Mouse (Mus musculus) heart, embryonic 12.5 days (tissue): ENCODE results near the gene Rai1. TPM values are rescaled to one million over a fixed set of nuclear protein-coding genes. Genes with fewer than 3 reads are reported as not detected.
A peak's percentile ranks its signal among the peaks of the same experiment; 100 is the strongest.

Experiments
- ATAC-seq: fragments of 200-750 bp; cut with Nextera tagmentation; 2 replicates; pipeline ENCODE4 v1.8.0; 2017; ENCODE audit warnings: moderate TSS enrichment, moderate library complexity; ENCODE audit not compliant: insufficient number of reproducible peaks, low FRiP score
- H3K27ac ChIP-seq: fragments of 300-500 bp; sonication (generic); 2 replicates; pipeline ENCODE4 v1.5.1; 2016; ENCODE audit warnings: mild to moderate bottlenecking, moderate library complexity; ENCODE audit not compliant: poor library complexity, severe bottlenecking
- H3K27me3 ChIP-seq: fragments of 300-500 bp; sonication (generic); replicated peaks from 2 replicates; pipeline ENCODE4 v1.6.1; 2016; ENCODE audit warnings: mild to moderate bottlenecking, moderate library complexity
- H3K36me3 ChIP-seq: fragments of 300-500 bp; sonication (generic); 2 replicates; pipeline ENCODE4 v1.6.1; 2016; ENCODE audit warnings: mild to moderate bottlenecking, moderate library complexity
- H3K4me1 ChIP-seq: fragments of 300-500 bp; sonication (generic); replicated peaks from 2 replicates; pipeline ENCODE4 v1.6.1; 2016; ENCODE audit warnings: mild to moderate bottlenecking
- H3K4me2 ChIP-seq: fragments of 300-500 bp; sonication (generic); 2 replicates; pipeline ENCODE4 v1.6.1; 2016; ENCODE audit warnings: mild to moderate bottlenecking, moderate library complexity
- H3K4me3 ChIP-seq: fragments of 300-500 bp; sonication (generic); 2 replicates; pipeline ENCODE4 v1.5.1; 2016; ENCODE audit warnings: mild to moderate bottlenecking
- H3K9ac ChIP-seq: fragments of 300-500 bp; sonication (generic); 2 replicates; pipeline ENCODE4 v1.6.1; 2016; ENCODE audit warnings: mild to moderate bottlenecking, moderate library complexity
- H3K9me3 ChIP-seq: fragments of 300-500 bp; sonication (generic); replicated peaks from 2 replicates; pipeline ENCODE4 v1.6.1; 2016; ENCODE audit warnings: mild to moderate bottlenecking, moderate library complexity
- WGBS: fragments of 180-500 bp; shearing (Covaris S2); methylation state at CpG from one replicate; pipeline ENCODE4 v1.1.7; 2016; 5-methylcytosine and 5-hydroxymethylcytosine counted together
- polyA plus RNA-seq: library from polyadenylated mRNA; unstranded; fragments of >200 nt; fragmentation: Nextera tagmentation; extraction: Ambion mirVana; gene quantifications from 2 replicates; pipeline ENCODE4 v1.2.1, GENCODE M21; 2016

Gene Rai1
- polyA plus RNA-seq, 1 experiment from 2014 or later = 22.2 TPM

DNA sequence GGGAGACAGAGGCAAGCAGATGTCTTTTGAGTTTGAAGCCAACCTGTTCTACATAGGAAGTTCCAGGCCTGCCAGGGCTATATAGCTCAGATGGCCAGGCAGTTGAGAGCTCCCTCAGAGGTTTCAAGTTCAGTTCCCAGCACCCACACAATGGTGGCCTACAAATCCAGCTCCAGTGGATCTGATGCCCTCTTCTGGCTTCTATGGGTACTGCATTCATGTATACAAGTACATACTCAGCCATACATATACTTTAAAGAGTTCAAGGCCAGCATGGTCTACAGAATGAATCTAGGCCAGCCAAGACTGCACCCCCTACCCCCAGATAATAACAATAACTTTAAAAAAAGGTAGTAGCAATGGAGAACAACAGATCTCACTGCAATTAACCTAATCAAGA is 90.3 kb downstream of the Rai1 start:
- H3K9ac ChIP-seq = no peak overlapping the region
- no peak overlapping the region for H3K27ac ChIP-seq
- peaks cover 10% of the 10 kb centered on the region for H3K9me3 ChIP-seq
- no peak overlapping the region for H3K4me3 ChIP-seq
- no peaks in the 10 kb centered on the region for H3K27me3 ChIP-seq
- peaks cover 28% of the 10 kb centered on the region for H3K4me1 ChIP-seq
- H3K36me3 ChIP-seq = peaks cover 92% of the 10 kb centered on the region
- H3K4me2 ChIP-seq = no peak overlapping the region
- no peak for ATAC-seq

DNA sequence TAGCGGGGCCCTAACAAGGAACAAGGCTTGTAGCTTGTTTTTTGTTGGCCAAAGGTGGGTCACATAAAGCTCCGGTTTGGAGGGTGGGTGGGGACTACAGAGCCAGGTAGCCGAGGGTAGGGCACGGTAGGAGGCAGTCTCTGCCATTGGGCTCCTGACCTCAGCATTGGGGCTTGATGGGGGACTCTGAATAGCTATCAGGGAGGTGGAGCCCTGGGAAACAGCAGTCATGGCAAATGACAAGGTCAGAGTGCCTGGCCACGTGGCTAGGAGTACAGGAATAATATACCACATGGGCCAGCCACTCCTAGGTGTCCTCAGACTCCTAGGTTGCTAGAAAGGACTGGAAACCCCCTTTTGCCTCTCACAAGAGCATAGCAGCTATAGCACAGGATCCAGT is 91.5 kb downstream of the Rai1 start:
- Histone ChIP-seq H3K36me3 (peaks cover 92% of the 10 kb centered on the region), H3K27me3 (no peaks in the 10 kb centered on the region), H3K4me2 (no peak overlapping the region), H3K27ac (0 out of 2 replicates have a peak overlapping the region, but pooled peaks have one; percentile 14), H3K9ac (no peak overlapping the region), H3K4me3 (no peak overlapping the region), H3K4me1 (peaks cover 27% of the 10 kb centered on the region), H3K9me3 (peaks cover 10% of the 10 kb centered on the region)
- ATAC-seq = no peak
- 81% methylated on average over 5 of the region's 5 CpGs for WGBS

DNA sequence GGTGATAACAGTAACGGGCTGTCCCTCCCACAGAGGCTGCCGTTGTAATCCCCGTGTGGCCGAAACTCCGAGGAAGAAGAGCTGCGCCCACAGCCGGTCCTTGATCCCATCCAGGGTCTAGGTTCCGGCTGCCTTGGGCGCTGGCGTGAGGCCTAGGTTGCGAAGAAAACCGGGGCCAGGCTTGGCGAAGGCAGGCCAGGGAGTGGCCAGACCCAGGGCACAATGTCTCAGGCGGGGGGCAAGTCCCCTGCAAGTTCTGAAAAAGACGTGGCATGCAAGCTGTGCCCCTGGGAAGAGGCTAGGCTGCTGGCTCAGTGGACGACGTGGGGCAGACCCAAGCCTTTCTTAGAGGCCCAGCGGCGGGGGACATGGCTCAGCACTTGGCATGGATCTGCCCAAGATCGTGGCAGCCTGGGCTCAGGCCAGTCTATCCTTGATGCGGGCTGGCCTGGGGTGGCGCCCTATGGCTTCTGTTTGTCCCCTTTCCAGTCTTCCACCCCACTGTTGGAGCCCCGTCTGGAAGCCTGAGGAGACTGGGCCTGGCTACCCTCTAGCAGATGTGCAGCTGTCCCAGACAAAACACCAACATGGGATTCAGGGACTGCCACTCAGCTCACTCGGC is 93.3 kb downstream of the Rai1 start:
- H3K36me3 ChIP-seq = peaks cover 93% of the 10 kb centered on the region
- no peak overlapping the region for H3K4me3 ChIP-seq
- no peak overlapping the region for H3K27ac ChIP-seq
- H3K27me3 ChIP-seq = no peaks in the 10 kb centered on the region
- no peak for ATAC-seq
- peaks cover 18% of the 10 kb centered on the region for H3K4me1 ChIP-seq
- H3K9ac ChIP-seq = no peak overlapping the region
- WGBS = 82% methylated on average over 24 of the region's 24 CpGs
- no peak overlapping the region for H3K4me2 ChIP-seq
- H3K9me3 ChIP-seq = peaks cover 10% of the 10 kb centered on the region

DNA sequence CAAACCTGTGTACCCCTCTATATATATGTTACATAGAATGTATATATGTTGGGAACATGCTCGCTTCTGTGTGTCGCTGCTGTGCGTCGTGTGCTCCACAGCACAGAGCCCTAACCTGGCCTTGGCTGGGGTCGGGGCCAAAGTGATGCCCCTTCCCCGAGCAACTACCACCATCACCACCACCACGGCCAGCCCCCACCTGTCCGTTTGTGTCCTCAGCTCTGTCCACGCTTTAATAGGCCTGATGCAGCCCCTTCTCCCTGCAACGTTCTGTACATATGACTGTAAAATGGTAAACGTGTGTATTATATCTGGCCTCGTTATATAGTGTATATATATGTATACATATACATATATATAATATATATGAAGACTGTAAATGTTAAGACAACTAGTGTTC is 93.8 kb downstream of the Rai1 start:
- peaks cover 14% of the 10 kb centered on the region for H3K4me1 ChIP-seq
- 87% methylated on average over 12 of the region's 12 CpGs for WGBS

DNA sequence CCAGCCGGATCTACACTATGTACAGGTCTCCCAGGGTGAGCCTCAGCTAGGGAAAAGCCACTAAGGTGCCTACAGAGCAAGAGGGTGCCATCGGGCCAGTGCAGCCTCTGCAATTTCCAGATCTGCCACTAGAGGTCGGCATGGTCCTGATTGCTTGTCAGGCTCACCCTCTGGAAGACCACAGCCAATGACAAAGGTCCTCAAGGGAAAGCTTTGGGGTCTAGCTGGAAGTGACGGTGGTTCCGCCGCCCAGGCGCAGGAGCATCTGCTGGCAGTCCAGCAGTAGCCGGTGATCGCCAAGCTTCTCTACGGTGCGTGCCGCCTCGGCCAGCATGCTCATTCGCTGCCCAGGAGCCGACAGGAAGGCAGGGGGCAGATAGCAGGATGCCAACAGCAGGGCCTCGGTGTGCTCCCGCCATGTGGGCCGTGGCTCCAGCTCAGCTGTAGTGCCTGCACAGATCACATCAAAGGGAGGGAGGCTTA is 94.9 kb downstream of the Rai1 start:
- peak overlapping the region; percentile 6; the same call in 1 of the 2 replicates for H3K27ac ChIP-seq
- peaks cover 4% of the 10 kb centered on the region; the same call in 1 of the 2 replicates for H3K9me3 ChIP-seq
- peaks cover 93% of the 10 kb centered on the region for H3K36me3 ChIP-seq
- peaks cover 14% of the 10 kb centered on the region for H3K4me1 ChIP-seq
- WGBS = 16% methylated on average over 18 of the region's 18 CpGs
- H3K4me3 ChIP-seq = no peak overlapping the region
- peak; percentile 66 for ATAC-seq
- H3K4me2 ChIP-seq = no peak overlapping the region; the same call in 1 of the 2 replicates
- H3K27me3 ChIP-seq = no peaks in the 10 kb centered on the region
- H3K9ac ChIP-seq = peak overlapping the region; percentile 39

More for the DNA sequence above, 93.8 kb downstream of the Rai1 start:
- Histone ChIP-seq H3K27me3 (no peaks in the 10 kb centered on the region), H3K36me3 (peaks cover 93% of the 10 kb centered on the region), H3K9me3 (peaks cover 10% of the 10 kb centered on the region), H3K4me2 (no peak overlapping the region), H3K4me3 (no peak overlapping the region), H3K27ac (no peak overlapping the region), H3K9ac (no peak overlapping the region)
- no peak for ATAC-seq

DNA sequence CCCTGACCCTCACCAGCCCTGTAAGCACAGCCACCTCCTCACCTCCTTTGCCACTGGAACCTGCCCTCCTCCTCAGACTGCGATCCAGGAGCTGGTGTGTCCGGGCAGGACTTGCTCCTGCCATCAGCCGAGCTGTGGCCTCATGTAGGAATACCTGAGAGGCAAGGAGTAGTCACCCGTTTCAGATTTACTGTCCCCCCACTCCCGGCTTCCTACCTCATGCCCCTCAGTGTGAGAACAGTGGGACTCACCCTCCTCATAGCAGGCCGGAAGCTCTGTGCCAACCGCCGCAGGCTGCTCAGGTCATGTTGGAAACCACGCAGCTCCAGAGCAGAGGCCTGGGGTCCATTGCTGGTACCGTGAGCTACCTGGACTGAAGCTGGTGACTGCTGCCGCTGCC is 95.6 kb downstream of the Rai1 start:
- Histone ChIP-seq H3K9me3 (no peaks in the 10 kb centered on the region), H3K4me2 (no peak overlapping the region), H3K36me3 (peaks cover 93% of the 10 kb centered on the region), H3K9ac (no peak overlapping the region), H3K27ac (no peak overlapping the region), H3K4me3 (no peak overlapping the region), H3K4me1 (peaks cover 19% of the 10 kb centered on the region), H3K27me3 (no peaks in the 10 kb centered on the region)
- ATAC-seq = no peak
- WGBS = 86% methylated on average over 11 of the region's 11 CpGs

DNA sequence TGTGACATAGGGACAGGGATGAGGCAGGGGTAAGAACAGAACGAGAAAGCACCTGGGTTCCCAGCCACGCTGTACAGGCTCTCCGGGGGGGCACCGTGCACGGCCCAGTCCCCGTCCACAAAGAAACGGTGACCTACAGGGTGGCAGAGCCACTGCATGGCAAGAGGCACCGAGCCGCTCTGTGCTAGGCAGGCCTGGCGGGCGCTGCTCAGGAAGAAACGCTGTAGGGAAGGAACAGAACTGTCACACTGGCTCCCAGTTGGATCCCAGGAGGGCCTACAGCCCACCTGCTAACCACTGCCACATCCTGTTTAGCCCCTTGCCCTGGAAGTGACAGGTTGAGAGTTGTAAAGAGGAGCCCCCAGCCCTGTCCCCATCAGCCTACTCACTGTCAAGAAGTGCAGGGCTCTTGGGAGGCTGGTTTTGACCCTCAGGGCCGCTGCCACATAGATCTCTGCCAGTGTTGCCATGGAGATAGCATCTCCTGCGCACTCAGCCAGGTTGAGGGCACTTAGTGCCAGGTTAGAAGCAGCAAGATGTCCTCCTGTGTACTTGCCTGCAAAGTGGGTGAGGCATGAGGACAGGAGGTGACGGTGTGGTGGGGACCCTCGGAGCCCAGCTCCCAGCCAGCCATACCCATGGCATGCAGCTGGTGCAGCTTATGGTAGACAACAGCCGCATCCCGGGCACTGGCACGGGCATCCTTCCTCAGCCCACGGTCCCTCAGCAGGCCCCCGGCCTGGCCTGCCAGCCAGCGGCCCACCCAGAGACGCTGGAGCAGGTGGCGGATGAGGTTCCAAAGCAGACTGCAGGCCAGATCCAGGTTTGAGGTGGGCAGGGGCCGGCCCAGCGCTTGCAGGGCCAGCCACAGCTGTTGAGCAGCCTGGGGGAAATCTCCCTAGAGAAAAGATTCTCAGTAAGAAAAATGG is 98.2 kb downstream of the Rai1 start:
- H3K27me3 ChIP-seq = no peaks in the 10 kb centered on the region
- H3K9ac ChIP-seq = peak overlapping the region; percentile 6; the same call in 1 of the 2 replicates
- no peak overlapping the region for H3K4me2 ChIP-seq
- peaks cover 90% of the 10 kb centered on the region for H3K36me3 ChIP-seq
- H3K4me1 ChIP-seq = peaks cover 39% of the 10 kb centered on the region
- H3K4me3 ChIP-seq = no peak overlapping the region
- H3K9me3 ChIP-seq = no peaks in the 10 kb centered on the region
- WGBS = 92% methylated on average over 26 of the region's 26 CpGs
- H3K27ac ChIP-seq = no peak overlapping the region
- ATAC-seq = no peak

DNA sequence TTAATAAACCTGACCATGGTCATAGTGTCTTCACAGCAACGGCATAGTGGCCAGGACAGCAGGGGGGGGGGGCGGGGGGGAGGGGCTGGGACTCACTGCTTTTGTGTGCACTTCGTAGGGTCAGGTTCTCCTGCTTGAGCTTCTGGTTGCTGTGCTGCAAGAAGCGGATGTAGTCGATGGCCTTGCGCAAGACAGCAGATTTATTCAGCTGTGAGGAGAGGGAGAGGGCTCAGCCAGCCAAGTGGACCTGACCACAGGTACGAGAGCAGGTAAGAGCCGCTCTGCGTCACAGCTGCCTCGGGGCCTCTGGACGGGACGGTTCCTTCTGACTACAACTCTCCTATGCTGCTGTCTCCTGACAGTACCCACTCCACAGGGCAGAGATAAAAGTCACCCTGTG is 100.2 kb downstream of the Rai1 start:
- Histone ChIP-seq H3K9ac (no peak overlapping the region), H3K4me2 (no peak overlapping the region), H3K36me3 (peaks cover 74% of the 10 kb centered on the region), H3K27me3 (no peaks in the 10 kb centered on the region), H3K27ac (no peak overlapping the region), H3K4me3 (no peak overlapping the region), H3K4me1 (peaks cover 56% of the 10 kb centered on the region), H3K9me3 (no peaks in the 10 kb centered on the region)
- WGBS = 78% methylated on average over 12 of the region's 12 CpGs
- ATAC-seq = no peak

DNA sequence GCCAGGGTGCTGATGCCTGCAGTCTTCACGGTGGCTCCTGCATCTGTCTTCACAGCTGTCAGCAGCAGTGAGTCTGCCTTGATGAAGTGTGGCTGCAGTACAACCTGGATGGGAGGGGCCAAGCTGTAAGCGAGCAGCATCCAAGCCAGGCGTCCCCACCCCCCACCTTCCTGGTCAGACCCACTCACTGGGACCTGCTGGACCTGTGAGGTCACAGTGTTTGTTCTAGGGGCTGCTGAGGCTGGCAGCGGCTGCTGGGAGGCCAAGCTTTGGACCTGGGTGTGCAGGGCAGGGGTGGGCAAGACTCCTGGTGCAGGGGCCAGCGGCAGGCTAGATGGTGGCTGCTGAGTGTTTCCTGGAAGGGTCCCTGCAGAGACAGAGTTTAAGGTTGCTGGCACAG is 101.4 kb downstream of the Rai1 start:
- no peaks in the 10 kb centered on the region for H3K9me3 ChIP-seq
- H3K27ac ChIP-seq = no peak overlapping the region
- no peaks in the 10 kb centered on the region for H3K27me3 ChIP-seq
- no peak overlapping the region for H3K4me2 ChIP-seq
- H3K9ac ChIP-seq = no peak overlapping the region
- peaks cover 62% of the 10 kb centered on the region for H3K36me3 ChIP-seq
- 48% methylated on average over 5 of the region's 5 CpGs for WGBS
- H3K4me1 ChIP-seq = peaks cover 62% of the 10 kb centered on the region
- no peak overlapping the region for H3K4me3 ChIP-seq
- ATAC-seq = no peak

DNA sequence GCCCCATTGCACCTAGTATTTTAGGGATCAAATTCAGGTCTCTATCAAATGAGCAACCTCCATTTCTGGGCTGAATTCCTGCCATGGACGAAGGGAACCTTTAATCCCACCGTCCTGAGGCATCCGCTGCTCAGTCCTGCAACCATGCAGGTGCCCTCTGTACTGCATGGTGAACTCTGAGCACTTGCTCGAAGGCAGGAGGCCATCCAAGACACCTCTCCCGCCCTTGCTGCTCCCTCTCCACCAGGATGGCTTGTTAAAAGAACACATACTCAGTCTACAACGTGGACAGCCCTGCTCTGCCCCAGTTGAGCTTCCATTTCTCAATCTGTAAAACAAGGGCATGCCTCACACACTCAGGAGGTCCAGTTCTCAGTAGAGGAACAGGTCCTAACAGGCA is 103.4 kb downstream of the Rai1 start:
- H3K27ac ChIP-seq = peak overlapping the region; percentile 90; the same call in 1 of the 2 replicates
- H3K4me3 ChIP-seq = peak overlapping the region; percentile 56
- WGBS = 75% methylated on average over 6 of the region's 6 CpGs
- peaks cover 42% of the 10 kb centered on the region for H3K36me3 ChIP-seq
- peaks cover 82% of the 10 kb centered on the region for H3K4me1 ChIP-seq
- H3K27me3 ChIP-seq = no peaks in the 10 kb centered on the region
- H3K9ac ChIP-seq = peak overlapping the region; percentile 75; the same call in 1 of the 2 replicates
- H3K9me3 ChIP-seq = no peaks in the 10 kb centered on the region
- peak overlapping the region; percentile 92 for H3K4me2 ChIP-seq
- ATAC-seq = no peak

DNA sequence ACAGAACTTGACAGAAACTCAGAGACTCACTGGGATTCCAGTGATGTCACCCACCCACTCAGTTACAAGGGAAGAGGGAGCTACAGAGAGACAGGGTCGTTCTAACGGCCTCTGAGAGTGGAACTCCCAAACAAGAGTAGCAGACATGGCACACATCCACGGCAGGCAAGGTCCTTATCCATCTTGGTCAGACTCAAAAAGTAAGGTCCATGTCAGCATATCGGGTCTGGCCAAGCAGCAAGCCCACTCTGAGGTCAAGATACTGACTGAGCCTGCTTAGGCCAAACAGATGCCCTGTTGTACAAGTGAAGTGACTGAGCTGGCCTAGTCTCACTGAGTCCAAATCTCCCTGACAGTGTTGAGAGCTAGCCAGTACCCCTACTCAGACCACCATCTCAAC is 103.9 kb downstream of the Rai1 start:
- Histone ChIP-seq H3K27me3 (no peaks in the 10 kb centered on the region), H3K9me3 (no peaks in the 10 kb centered on the region), H3K9ac (peak overlapping the region; percentile 75), H3K4me1 (peaks cover 87% of the 10 kb centered on the region), H3K4me3 (peak overlapping the region; percentile 56), H3K4me2 (peak overlapping the region; percentile 92), H3K36me3 (peaks cover 37% of the 10 kb centered on the region), H3K27ac (peak overlapping the region; percentile 90)
- ATAC-seq = no peak
- 47% methylated on average over 4 of the region's 4 CpGs for WGBS
